Mouse (Mus musculus): ENCODE measurements around the gene Spsb2.
"Not testable (repeated sequence)": the region's sequence is repeated elsewhere in the genome, so short reads cannot be mapped to it uniquely, and the experiment has no call there.

Gene Spsb2

DNA sequence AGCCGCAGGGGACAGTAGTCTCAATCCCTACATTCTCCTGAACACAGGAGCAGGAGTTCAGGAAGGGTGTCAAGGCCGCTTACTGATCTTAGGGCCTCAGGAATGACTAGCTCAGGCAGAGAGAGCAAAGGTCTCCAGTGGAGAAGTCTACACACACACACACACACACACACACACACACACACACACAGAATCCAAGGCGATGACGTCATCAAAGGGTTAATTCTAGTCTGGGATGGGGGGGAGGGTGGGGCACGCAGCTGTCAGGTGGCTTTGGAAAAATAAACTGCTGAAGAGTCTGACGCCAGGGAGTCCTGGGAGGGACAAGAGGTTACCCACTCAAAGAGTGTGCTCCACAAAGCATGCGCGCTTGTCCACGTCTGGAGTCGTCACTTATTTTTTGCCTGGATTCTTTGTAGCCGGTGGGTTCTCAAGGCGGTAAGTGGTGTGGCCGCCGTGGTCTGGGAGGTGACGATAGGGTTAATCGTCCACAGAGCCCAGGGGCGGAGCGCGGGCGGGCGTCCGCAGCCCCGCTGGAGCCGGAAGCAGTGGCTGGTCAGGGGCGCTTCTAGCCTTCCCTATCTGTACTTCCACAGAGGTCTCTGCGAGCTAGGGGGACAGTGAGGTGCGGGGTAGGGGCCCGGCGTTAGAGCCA lies at the start of gene Spsb2:
Spsb2 (plus strand) TSS at position 304 of the 655 bp plus-strand sequence.
- no peak for DNase-seq (ENCODE audit: low spot score)

DNA sequence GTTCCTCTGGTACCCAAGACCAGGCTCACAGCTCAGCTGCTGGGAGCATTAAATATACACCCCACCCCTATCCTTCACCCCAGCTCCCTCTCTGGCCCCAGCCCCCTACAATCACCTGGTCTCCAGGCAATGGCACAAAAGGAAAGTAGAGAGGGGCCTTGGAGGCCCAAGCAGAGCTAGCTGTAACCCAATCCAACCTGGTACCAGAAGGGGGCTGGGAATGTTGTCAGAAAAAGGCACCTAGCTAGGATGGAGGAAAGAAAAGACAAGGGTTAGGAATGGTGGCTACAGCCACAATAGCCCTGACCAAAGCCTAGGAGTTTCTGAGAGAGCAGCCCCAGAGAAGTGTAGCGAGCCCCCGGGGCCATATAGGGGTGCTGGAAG lies 49.6 kb upstream of the Spsb2 start:
- no peak for DNase-seq (ENCODE audit: low spot score)

DNA sequence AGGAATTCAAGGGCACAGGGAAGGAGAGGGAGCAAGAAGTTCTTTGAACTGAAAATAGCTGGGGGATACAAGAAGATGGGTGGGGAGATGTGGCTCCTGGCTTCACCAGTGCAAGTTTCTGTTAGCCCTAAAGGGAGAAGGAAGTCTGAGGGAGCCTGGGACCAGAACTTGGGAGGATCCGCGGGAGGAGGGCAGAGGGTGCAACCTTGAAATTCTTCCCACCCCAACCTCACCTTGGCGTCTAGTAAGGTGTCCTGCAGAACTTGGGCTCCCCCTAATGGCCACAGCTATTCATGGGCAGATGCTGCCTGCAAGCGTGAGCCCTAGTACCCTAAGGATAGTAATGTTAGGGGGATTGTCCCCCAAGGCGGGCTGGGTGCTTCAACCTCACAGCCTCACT lies 49.2 kb upstream of the Spsb2 start:
- DNase-seq (ENCODE audit: low spot score): peak; percentile 81

GRCm38 (mm10) chr6:124765951-124766350 lies 42.5 kb upstream of the Spsb2 start:
- DNase-seq (ENCODE audit: low spot score): no peak

- no peak for DNase-seq (ENCODE audit: low spot score)
Observed at GRCm38 (mm10) chr6:124767536-124767919, 40.9 kb upstream of the Spsb2 start.

GRCm38 (mm10) chr6:124767920-124768703 lies 40.3 kb upstream of the Spsb2 start:
- DNase-seq (ENCODE audit: low spot score): peak; percentile 54

DNA sequence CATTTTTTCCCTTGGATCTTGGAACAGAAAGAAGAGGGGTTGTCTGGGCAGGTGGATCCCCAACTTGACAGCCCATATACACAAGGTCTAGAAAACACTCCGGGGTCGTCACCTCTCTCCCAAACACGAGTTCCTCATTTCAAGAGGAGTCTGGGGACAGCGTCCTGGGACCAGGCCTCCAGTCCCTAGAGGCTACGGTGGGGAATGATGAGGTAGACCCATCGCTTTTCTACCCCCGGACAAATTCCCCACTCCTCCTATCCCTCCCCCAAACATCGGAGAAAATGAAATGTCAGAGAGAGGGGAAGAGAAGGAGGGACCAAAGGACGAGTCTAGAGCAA lies 39.8 kb upstream of the Spsb2 start:
- DNase-seq (ENCODE audit: low spot score): no peak

DNA sequence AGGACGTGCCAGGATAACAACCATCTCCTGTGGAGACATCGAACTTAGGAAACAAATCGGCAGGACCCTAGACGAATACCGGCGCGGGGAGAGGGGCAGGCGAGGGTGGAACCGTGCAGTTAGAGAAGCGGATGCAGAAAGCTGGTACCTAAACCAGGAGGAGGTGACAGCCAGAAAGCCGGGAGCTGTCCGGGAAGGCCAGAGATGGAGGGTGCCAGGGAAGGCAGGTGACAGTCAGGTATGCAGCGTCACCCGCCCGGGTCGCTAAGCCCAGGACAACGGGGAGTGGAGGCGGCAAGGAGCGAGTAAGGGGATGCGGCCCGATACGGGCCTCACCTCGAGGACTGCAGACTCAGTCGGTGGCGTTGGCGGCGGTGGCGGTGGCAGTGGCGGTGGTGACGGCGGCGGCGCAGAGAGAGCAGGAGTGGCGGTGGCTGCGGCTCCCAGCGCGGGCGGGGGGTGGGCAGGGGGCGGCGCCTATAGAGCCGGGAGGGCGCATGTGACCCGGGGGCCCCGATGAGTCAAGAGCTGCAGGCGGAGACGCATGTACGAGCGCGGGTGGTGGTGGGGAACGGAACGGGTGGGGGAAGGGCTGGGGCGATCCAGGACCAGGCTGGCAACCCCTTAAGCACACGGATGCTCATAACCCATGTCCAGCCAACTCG lies 39.2 kb upstream of the Spsb2 start, which contains the start of gene Eno2:
Eno2 (minus strand) TSS at position 573 of the 665 bp plus-strand sequence.
- DNase-seq (ENCODE audit: low spot score): peak; percentile 62

DNA sequence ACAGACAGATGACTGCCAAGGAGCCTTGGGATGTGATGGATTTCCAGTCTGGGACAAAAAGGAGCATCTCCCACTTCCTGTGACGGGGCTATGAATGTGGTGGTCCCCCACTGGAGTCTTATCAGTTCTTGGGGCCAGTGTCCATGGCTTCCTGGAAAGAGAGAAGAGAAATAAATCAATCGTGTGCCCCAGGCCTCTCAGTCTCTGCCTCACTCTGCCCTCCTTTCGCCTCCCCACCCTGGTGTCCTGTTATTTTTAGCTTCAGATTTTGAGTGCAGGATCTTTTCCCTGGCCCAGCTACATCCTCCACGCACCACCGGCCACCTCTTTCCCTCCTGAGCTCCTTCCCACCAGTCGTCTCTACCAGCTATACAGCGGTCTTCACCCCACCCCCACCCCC lies 38.4 kb upstream of the Spsb2 start:
- DNase-seq (ENCODE audit: low spot score): no peak

DNA sequence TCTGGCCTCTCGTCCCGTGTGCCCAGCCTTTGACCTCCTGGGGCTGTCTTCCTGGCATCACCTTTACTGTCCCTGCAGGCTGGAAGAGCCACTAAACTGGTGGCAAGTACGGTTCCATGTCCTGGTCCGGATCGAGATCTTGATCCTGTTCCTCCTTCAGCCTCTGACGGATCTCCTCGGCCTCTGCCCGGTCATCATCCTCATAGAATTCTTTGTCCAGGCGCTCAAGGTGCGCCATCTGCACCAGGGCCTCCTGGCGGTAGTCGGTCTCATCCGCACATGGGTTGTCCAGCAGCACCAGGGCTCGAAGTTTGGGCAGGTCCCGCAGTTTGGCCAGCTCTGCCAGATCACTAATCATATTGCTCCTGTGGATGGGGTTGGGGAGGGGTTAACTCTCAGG lies 38.0 kb upstream of the Spsb2 start:
- no peak for DNase-seq (ENCODE audit: low spot score)

DNA sequence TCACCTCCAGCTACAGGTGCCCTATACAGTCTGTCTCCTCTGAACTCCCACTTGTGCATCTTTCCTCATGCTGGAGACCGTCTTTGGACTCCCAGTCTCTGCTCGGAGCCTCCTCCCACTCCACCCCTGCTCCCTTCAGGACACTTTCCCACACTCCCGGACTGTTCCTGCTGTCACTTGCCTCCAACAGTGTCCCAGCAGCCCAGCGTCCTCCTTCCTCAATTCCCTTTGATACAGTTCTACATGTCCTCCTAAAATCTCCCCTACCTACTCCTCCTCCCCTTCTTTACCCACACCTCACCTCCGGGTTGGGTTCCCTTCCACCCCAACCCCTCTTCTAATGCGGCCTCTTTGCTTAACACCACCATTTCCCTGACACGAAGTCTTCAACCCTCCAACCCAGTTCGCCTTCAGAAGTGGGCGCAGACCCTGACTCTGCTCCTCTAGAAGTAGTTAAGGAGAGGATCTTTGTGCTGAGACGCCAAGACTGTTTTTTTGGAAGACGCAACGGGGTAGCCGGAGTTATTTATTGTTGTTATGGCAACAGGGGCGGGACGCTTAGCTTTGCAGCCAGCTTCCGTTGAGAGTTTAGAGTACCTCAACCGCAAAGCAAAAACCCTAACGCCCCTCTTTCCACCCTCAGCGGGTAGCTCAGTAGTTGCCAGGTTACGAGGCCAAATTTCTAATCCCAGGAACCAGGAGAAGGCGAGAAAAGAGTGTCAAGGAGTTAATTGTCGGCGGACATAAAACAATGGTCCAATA lies 29.1 kb upstream of the Spsb2 start, which contains the start of gene Lrrc23:
Lrrc23 (minus strand) TSS at position 506 of the 762 bp plus-strand sequence.
- no peak for DNase-seq (ENCODE audit: low spot score)

- no peak for DNase-seq (ENCODE audit: low spot score)
Observed at GRCm38 (mm10) chr6:124779984-124780416, 28.5 kb upstream of the Spsb2 start.

- no peak for DNase-seq (ENCODE audit: low spot score)
Observed at GRCm38 (mm10) chr6:124780917-124781316, 27.5 kb upstream of the Spsb2 start.

DNA sequence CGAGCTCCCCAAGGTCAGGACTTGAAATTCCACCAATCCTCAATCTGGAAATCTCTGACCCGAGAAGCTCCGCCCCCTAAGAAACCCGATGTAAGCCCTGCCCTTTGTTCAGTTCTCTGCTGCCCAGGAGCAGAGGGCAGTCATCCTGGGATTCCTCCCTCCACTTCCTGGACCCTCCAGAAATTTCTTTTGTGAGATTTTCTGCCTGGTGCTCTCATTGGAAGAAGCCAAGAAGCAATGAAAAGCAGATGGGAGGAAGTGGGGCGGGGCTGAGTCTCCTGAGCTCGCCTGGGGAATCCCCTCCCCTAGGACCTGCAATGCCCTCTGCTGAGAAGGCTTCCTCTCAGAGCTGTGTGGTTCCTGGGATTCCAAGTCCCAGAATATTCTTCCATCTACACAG lies 26.0 kb upstream of the Spsb2 start:
- no peak for DNase-seq (ENCODE audit: low spot score)

DNA sequence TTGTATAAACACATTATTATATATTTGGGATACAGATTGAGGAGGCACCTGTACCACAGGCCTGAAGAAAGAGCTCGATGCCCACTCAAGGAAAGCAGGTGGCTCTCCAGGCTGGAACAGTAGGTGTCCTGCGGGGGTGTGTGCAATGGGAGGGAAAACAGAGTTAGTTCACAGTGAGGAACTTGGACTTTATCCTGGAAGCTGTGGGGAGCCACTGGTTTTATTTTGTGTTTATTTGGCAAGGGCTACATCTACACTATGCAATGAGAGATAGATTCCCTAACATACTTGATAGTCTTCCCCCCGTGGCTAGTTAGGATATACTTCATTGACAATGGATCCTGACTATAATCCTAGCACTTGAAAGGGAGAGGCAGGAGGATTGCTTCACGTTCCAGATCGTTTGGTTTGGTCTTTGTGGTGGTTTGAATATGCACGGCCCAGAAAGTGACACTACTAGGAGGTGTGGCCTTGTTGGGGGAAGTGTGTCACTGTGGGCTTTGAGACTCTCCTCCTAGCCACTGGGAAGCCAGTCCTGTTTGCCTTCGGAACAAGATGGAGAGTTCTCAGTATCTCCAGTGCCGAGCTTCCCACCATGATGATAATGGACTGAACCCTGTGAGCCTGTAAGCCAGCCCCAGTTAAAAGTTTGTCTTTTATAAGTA lies 21.6 kb upstream of the Spsb2 start:
- no peak for DNase-seq (ENCODE audit: low spot score)

GRCm38 (mm10) chr6:124787722-124788121 lies 20.7 kb upstream of the Spsb2 start:
- DNase-seq (ENCODE audit: low spot score): no peak

GRCm38 (mm10) chr6:124789519-124789918 lies 18.9 kb upstream of the Spsb2 start:
- DNase-seq (ENCODE audit: low spot score): no peak

DNA sequence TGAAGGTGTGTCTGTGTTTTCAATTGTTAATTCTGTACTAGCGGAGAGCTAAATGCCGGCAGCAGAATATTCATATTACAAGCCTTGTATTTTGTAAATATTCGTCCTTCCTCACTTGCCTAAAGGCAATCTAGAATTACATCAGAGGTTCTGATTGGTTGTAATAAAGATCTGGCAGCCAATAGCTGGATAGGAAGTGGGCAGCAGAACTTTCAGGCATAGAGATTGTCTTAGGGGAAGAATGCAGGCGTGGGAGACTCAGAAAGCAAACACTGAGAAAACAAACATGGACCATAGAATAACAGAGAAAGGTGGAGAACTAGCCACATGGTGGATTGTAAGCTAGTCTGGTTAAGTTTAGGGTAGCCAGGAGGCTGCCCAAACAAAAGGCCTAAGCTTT lies 18.3 kb upstream of the Spsb2 start:
- no peak for DNase-seq (ENCODE audit: low spot score)

DNA sequence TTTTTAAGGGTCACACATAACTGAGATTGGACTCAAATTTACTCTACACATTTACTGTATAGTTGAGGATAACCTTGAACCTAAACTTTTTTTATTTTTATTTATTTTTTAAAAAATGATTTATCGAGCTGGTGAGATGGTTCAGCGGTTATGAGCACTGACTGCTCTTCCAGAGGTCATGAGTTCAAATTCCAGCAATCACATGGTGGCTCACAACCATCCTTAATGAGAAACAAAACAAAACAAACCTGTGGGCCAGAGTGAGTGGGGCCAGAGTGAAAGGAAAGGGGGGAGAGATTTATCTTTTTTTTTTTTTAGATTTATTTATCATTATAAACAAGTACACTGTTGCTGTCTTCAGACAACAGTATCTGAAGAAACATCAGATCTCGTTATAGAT lies 16.6 kb upstream of the Spsb2 start:
- DNase-seq (ENCODE audit: low spot score): no peak

GRCm38 (mm10) chr6:124795781-124796180 lies 12.7 kb upstream of the Spsb2 start:
- no peak for DNase-seq (ENCODE audit: low spot score)

GRCm38 (mm10) chr6:124796200-124796599 lies 12.3 kb upstream of the Spsb2 start:
- DNase-seq (ENCODE audit: low spot score): no peak

DNA sequence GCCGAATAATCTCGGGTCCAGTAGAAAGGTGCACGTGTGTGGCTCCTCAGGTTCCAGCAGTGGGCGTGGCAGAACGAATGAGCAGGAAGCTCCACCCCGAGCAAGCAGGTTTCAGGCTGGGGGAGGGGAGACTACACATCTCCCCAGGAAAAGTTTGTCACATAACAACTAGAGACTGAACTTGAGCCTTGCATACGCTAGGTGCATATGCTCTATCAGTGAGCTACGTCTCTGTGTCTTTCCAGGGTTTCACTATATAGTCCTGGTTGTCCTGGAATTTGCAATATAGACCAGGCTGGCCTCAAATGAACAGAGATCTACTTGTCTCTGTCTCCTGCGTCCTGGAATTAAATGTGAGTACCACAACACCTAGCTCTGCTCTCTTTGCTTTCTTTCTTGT lies 6.1 kb upstream of the Spsb2 start:
- not testable (repeated sequence) for DNase-seq (ENCODE audit: low spot score)
